Mouse (Mus musculus) thymus, adult 2 months (tissue): ENCODE measurements around the gene Nfkbid.

Experiments
- CTCF ChIP-seq: fragments of 200-500 bp; IDR thresholded peaks from 2 replicates; pipeline ENCODE4 v1.5.1; 2012; ENCODE audit warnings: mild to moderate bottlenecking, control low read depth, low read length, moderate library complexity, borderline replicate concordance; ENCODE audit not compliant: control insufficient read depth, poor library complexity, insufficient read depth; ENCODE audit errors: extremely low read depth
- POLR2A ChIP-seq: fragments of 200-500 bp; IDR thresholded peaks from 2 replicates; pipeline ENCODE4 v1.6.1; 2012; ENCODE audit warnings: mild to moderate bottlenecking, low read length, control low read depth, moderate library complexity; ENCODE audit not compliant: control insufficient read depth, poor library complexity, insufficient read depth; ENCODE audit errors: extremely low read depth

DNA sequence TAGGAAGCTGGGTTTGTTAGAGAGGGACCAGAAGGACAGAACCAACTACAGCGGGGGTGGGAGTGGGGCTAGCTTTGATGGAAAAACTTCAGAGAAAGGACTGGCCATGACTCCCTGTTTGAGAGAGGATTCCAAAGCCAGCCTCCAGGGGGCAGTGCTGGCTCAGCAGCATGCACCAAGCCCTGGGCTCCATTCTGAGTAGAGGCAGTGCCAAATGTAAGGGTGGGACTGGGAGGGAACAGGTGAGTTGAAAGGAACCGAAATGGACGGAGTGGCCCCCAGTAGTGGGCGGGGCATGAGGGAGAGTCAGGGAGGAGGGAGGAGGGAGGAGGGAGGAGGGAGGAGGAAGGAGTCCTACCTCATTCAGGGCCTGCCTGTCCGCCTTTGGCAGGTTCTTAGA, 19.2 kb downstream of the Nfkbid start:
- TF ChIP-seq CTCF (peak; percentile 79; the same call in 1 of the 2 replicates), POLR2A (no peak)
